Mouse (Mus musculus): Measurements from ENCODE around the gene Fhl1.

DNA sequence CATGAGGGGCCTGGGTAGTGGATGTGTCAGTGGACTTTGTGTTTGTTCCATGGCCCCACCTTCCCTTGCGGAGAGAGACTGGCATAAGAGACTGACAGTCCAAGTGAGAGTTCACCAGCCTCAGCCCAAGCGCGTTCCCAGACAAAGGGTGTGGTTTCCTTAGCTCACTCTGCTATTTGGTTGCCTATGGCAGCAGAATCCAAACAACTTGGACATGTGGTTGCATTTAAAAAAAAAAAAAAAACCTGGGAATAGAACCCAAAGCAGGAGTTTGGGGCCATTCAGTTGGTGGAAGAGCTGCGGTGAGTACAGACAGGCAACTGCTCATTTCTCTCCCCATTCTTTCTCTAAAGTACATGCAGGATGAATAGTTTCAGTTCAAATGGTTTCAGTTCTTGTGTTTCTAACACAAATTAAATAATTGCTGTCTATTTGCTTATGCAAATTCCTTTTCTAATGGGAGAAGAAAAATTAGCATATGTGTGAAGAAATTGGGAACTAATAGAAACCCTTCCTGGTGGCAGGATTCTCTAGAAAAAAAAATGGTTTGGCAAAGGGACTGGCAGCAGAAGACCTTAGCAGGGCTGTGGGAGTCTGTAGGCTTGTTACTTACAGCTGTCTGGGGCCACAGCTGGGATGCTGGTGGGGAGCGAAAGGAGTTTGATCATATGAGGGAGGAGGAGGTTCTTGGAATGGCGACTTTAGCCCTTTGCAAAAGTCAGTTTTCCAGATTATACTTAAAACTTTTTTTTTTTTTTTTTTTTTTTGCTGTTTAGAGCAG, 54.9 kb downstream of the Fhl1 start:
- TF ChIP-seq CTCF (IDR thresholded peaks at IDR 0.05) (no peak), EP300 (IDR thresholded peaks at IDR 0.05) (peak; percentile 31; the same call in 1 of the 2 replicates)

Data from lung, postnatal 0 days (tissue).